Mouse (Mus musculus) frontal cortex, postnatal 10 days (tissue): Measurements from ENCODE around the gene Snrnp40.

Experiments
- DNase-seq, 2 experiments: peaks; one replicate each; pipeline ENCODE4 v3.0.0; 2022; ENCODE audit warnings: low spot score in 2 of 2, mixed read lengths in 1 of 2

Snrnp40 gene

DNA sequence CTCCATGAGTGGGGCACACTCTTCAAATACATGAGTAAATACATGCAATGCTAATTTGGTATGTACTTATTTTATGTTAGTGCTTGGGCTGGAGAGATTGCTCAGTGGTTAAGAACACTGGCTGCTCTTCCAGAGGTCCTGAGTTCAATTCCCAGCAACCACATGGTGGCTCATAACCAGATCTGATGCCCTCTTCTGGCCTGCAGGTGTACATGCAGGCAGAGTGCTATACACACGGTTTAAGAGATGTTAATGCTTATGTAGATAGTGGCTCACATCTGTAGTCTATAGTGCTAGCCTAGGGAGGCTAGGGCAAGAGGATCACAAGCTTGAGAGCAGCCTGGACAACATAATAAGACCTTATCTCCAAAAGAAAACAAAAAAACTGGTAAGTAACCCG is 20.5 kb downstream of the Snrnp40 start:
- DNase-seq, result no peak

DNA sequence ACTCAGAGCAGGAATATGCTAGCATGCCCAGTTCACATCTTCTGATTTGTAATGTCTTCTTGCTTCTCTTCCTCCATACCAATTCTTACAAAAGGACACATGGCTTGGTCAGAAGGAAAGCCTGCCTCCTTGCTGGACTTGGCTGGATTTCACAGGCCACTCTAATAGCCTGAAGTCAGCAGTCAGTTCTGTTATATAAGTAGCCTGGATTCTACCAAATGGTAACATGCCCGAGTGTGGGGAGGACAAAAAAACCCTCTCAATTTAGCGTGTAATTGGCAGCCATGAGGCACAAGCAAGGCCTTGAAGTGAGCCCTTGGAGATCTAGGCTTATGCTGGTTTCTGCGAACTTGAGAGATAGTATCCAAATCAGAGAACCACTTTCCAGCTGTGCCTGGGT is 27.3 kb downstream of the Snrnp40 start:
- no peak for DNase-seq

DNA sequence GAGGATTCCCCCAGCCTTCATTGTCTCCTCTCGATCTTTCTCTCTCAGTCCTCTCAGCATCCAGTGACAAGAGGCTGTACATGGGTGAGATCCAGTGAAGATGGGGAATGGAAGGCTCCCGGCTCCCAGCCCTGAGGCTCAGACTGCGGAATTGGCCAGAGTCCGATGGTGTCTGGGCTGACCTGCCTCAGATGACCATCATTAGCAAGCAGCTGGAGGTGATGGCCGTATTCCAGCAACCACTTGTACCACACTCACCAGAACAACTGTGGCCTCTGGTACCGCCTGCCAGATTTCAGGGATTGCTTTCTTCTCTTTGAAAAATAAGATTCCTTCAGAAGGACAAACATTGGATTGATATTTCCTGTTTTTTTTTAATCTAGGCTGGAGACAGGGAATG is 29.6 kb downstream of the Snrnp40 start:
- DNase-seq, result no peak

GRCm38 (mm10) chr4:130389927-130390326 is 30.0 kb downstream of the Snrnp40 start:
- no peak for DNase-seq

GRCm38 (mm10) chr4:130391265-130391664 is 31.3 kb downstream of the Snrnp40 start:
- no peak for DNase-seq
